Mouse (Mus musculus) adrenal gland, postnatal 10 days (tissue): ENCODE data around the gene Fxyd1. TPM values are rescaled to one million over a fixed set of nuclear protein-coding genes. Genes with fewer than 3 reads are reported as not detected.

Source experiments
- DNase-seq: peaks from one replicate; pipeline ENCODE4 v3.0.0; 2021; ENCODE audit warnings: mixed read lengths
- long read RNA-seq, 2 experiments: library from polyadenylated mRNA; stranded (forward); transcript quantifications; one replicate each; pipeline ENCODE4 v2.0.0; 2021
- total RNA-seq, 2 experiments: library from RNA; stranded (reverse); gene quantifications; 2 replicates each; pipeline ENCODE4 v1.2.3; 2021

The Fxyd1 gene
- 100 to 1,000 TPM; 353 to 358 TPM for total RNA-seq
- long read RNA-seq, experiment 1, transcript Fxyd1-215 (7 exons, 572 nt), result minor isoform, 10 of 463 reads
- long read RNA-seq, experiment 1, transcript Fxyd1-213 (3 exons, 255 nt), result major isoform, 286 of 463 reads
- long read RNA-seq, experiment 1, transcript Fxyd1-203 (8 exons, 492 nt), result minor isoform, 9 of 463 reads
- long read RNA-seq, experiment 1, transcript Fxyd1-212 (8 exons, 568 nt), result minor isoform, 89 of 463 reads
- long read RNA-seq, experiment 1, partial matches to known transcripts, result 40 of 463 reads
- long read RNA-seq, experiment 1, other reads (novel, unspliced or antisense), result 18 of 463 reads
- long read RNA-seq, experiment 2, transcript Fxyd1-213 (3 exons, 255 nt), result major isoform, 170 of 294 reads
- long read RNA-seq, experiment 2, transcript Fxyd1-212 (8 exons, 568 nt), result minor isoform, 67 of 294 reads
- long read RNA-seq, experiment 2, transcript Fxyd1-215 (7 exons, 572 nt), result minor isoform, 7 of 294 reads
- long read RNA-seq, experiment 2, partial matches to known transcripts, result 27 of 294 reads
- long read RNA-seq, experiment 2, other reads (novel, unspliced or antisense), result 11 of 294 reads

- DNase-seq, result no peak
Observed at GRCm38 (mm10) chr7:31057071-31057470, at the start of gene Fxyd1. Fxyd1 (minus strand) TSS chr7:31057199.

DNA sequence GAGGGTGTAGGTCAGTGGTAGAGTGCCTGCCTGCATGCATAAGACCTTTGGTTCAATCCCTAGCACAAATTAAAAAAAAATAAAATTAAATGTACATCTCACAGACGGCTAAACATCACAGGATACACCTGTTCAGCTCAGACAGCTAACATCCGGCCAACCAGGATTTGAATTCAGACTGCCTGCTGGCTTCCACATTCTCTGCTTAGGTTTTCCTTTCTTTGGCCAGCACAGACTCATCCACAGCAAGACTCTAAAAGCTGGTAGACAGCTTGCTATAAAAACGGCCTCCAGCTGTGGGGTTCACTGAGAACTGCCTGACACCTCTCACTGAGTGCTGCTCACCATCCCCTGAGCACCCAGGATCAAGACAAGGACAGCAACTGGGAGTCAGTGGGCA is 49.2 kb upstream of the Fxyd1 start:
- no peak for DNase-seq

- DNase-seq, result peak; percentile 86
Observed at GRCm38 (mm10) chr7:31105061-31105768, 48.2 kb upstream of the Fxyd1 start.

GRCm38 (mm10) chr7:31100786-31101185 is 43.8 kb upstream of the Fxyd1 start:
- DNase-seq, result peak; percentile 61

DNA sequence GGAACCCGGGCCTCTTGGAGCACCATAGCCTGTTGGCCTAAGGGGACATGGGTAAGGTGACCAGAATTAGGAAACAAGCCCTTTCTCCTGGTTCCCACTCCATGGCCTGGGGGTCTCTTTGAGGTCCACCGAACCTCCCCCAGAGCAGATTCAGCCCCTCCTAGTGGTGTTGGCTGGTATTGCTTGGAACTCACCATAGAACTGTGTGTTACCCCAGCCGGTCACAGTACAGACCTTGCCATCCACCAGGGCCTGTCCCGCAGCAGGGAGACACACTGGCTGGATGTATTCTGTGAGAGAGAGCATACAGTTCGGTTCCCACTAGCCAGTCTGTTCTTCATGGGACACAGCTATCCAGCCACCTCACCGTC is 42.6 kb upstream of the Fxyd1 start:
- no peak for DNase-seq

GRCm38 (mm10) chr7:31098697-31099611 is 42.0 kb upstream of the Fxyd1 start:
- peak; percentile 61 for DNase-seq

GRCm38 (mm10) chr7:31097583-31098248 is 40.7 kb upstream of the Fxyd1 start:
- peak; percentile 94 for DNase-seq

DNA sequence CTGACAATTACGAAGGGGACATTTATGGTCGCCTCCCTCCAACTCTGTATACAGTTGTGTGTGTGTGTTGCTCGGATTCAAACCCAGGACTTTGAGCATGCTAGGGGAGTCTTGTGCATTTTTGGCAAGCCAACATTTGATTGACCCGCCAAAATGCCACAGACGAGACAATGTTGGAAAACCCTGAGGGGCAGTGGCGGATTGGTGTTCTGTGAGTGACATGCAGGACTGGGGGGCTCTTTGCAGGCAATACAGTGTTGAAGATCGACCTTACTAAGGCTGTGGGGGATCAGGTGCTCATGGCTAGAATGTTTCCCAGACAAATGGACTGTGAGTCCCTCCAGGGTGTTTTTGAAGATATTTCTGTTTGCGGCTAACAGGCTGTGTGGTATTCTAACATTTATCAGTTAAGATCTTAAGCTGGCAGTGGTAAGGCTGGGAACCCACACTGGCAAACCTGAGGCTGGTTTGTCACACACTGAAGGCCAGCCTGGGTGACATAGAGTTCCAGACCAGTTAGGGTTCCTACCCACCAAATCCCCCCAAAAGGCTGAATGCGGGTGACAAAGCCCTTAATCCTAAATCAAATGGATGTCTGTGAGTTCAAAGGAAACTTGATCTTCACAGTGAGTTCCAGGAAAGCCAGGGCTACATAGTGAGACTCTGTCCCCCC is 40.0 kb upstream of the Fxyd1 start:
- DNase-seq, result no peak

- no peak for DNase-seq
Observed at GRCm38 (mm10) chr7:31094774-31095501, 37.9 kb upstream of the Fxyd1 start.

- DNase-seq, result no peak
Observed at GRCm38 (mm10) chr7:31089721-31090120, 32.7 kb upstream of the Fxyd1 start.

GRCm38 (mm10) chr7:31088206-31088605 is 31.2 kb upstream of the Fxyd1 start:
- no peak for DNase-seq

GRCm38 (mm10) chr7:31087262-31087661 is 30.3 kb upstream of the Fxyd1 start:
- DNase-seq, result no peak

- DNase-seq, result no peak
Observed at GRCm38 (mm10) chr7:31086175-31086755, 29.3 kb upstream of the Fxyd1 start.

DNA sequence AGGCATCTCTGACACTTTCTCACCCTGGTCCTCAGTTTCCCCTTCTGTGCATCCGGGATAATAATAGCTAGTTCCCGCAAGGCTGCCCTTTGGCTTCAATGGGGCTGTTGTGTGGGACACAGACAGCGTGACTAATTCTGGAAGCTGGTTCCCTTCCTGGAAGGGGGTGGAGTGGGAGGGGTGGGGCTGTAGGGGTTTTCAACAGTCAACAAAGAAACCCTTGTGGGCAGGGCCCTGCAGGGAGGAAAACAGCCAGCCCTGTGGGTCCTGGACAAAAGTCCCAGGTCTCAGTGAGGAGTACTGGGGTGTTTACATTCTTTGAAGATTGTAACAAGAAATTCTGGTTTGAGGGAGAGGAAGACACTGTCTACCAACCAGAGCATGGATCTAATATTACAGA is 28.2 kb upstream of the Fxyd1 start:
- DNase-seq, result no peak

- no peak for DNase-seq
Observed at GRCm38 (mm10) chr7:31084140-31084539, 27.1 kb upstream of the Fxyd1 start.

- peak; percentile 68 for DNase-seq
Observed at GRCm38 (mm10) chr7:31082831-31083588, 26.0 kb upstream of the Fxyd1 start.

DNA sequence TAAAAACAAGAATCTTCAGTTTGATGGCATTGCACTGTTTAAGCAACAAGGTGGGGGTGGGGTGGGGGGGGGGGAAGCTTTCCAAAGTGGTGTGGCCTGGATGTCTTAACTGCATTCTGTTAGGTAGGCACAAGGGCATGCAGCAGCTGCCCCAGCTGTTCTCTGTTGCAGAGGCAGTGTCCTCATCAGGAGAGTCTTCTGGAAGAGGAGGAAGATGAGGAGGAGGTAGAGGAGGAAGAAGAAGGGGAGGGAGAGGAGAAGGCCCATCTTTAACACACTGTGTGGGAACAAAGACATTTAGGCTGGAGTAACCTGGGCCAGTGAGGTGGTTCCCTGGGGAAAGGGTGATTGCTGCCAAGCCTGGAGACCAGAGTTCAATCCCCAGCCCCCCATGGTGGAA is 25.1 kb upstream of the Fxyd1 start:
- no peak for DNase-seq

DNA sequence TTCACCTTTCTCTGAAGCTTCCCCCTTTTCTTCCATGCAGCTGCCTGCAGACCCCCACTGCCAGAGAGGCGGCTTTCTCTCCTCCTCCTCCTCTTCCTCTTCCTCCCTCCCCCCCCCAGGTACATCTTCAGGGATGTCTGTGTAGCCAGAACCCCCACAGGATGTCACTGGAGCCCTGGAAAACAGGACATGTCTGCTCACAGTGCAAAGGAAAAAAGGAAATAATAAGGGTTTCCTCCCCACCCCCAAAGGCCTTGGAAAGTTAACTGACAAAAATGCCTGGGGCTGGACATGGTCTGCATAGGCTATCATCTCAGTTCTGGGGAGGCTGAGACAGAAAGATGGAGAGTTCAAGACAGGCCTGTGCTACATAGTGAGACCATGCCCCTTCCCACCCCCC is 24.1 kb upstream of the Fxyd1 start:
- no peak for DNase-seq

GRCm38 (mm10) chr7:31080611-31081010 is 23.6 kb upstream of the Fxyd1 start:
- no peak for DNase-seq
